Mouse (Mus musculus) liver, adult 2 months (tissue): ENCODE data around the gene 4930404N11Rik. TPM values are rescaled to one million over a fixed set of nuclear protein-coding genes. Genes with fewer than 3 reads are reported as not detected.

Experiments used
- DNase-seq: peaks from one replicate; pipeline ENCODE4 v3.0.0-alpha.2; 2011; ENCODE audit warnings: low read depth, low spot score; ENCODE audit errors: extremely low read depth
- H3K27ac ChIP-seq: fragments of 200-500 bp; replicated peaks from 2 replicates; pipeline ENCODE4 v1.5.1; 2012; ENCODE audit warnings: low read depth, mild to moderate bottlenecking, control low read depth, inconsistent platforms, low read length; ENCODE audit not compliant: insufficient read depth
- H3K27me3 ChIP-seq: fragments of 200-500 bp; 2 replicates; pipeline ENCODE4 v1.6.1; 2012; ENCODE audit warnings: mild to moderate bottlenecking, moderate library complexity, low read length, inconsistent platforms; ENCODE audit not compliant: control insufficient read depth, insufficient read depth
- H3K36me3 ChIP-seq: fragments of 200-500 bp; 2 replicates; pipeline ENCODE4 v1.6.1; 2012; ENCODE audit warnings: low read length, inconsistent platforms; ENCODE audit not compliant: control insufficient read depth, insufficient read depth
- H3K4me1 ChIP-seq: fragments of 200-500 bp; 2 replicates; pipeline ENCODE4 v1.6.1; 2011; ENCODE audit warnings: low read length; ENCODE audit not compliant: control insufficient read depth, insufficient read depth
- H3K4me3 ChIP-seq: fragments of 200-500 bp; 2 replicates; pipeline ENCODE4 v1.5.1; 2011; ENCODE audit warnings: low read depth, mild to moderate bottlenecking, control low read depth, low read length, moderate library complexity; ENCODE audit not compliant: insufficient read depth
- H3K79me2 ChIP-seq: fragments of 200-500 bp; 2 replicates; pipeline ENCODE4 v1.6.1; 2012; ENCODE audit warnings: inconsistent platforms, mild to moderate bottlenecking, low read length, moderate library complexity; ENCODE audit not compliant: control insufficient read depth, insufficient read depth
- H3K9ac ChIP-seq: fragments of 200-500 bp; 2 replicates; pipeline ENCODE4 v1.6.1; 2012; ENCODE audit warnings: low read depth, mild to moderate bottlenecking, control low read depth, inconsistent platforms, low read length
- CTCF ChIP-seq: fragments of 200-500 bp; IDR thresholded peaks from 2 replicates; pipeline ENCODE4 v1.5.1; 2011; ENCODE audit warnings: low read depth, low read length, control low read depth
- POLR2A ChIP-seq: fragments of 200-500 bp; IDR thresholded peaks from 2 replicates; pipeline ENCODE4 v1.6.1; 2011; ENCODE audit warnings: low read length, control low read depth; ENCODE audit not compliant: insufficient read depth; ENCODE audit errors: extremely low read depth
- WGBS: fragments of 180-500 bp; shearing (Covaris S2); methylation state at CpG from one replicate; pipeline ENCODE4 v1.1.7; 2018; 5-methylcytosine and 5-hydroxymethylcytosine counted together
- polyA plus RNA-seq: library from polyadenylated mRNA; depleted of rRNA; stranded (reverse); fragments of >200 nt; gene quantifications from 2 replicates; pipeline ENCODE4 v1.2.3, GENCODE M21; 2012
- total RNA-seq: library from RNA; depleted of rRNA; stranded (reverse); fragments of >200 nt; gene quantifications from 2 replicates; pipeline ENCODE4 v1.2.3, GENCODE M21; 2014

4930404N11Rik gene
- total and polyA plus RNA-seq, 2 experiments: 0.12 TPM; not detected in 1

GRCm38 (mm10) chr10:81388505-81389055 is 23.0 kb upstream of the 4930404N11Rik start, which contains the start of gene Gm48552:
Gene Gm48552, plus strand, starts transcription at chr10:81389005.
- Histone ChIP-seq H3K79me2 (peaks cover 13% of the 10 kb centered on the region), H3K4me1 (peaks cover 17% of the 10 kb centered on the region), H3K27me3 (no peaks in the 10 kb centered on the region), H3K9ac (no peak within 1 kb of the TSS), H3K4me3 (no peak within 1 kb of the TSS), H3K36me3 (0 out of 2 replicates have a peak, but pooled peaks cover 1% of the 10 kb centered on the region), H3K27ac (no peak within 1 kb of the TSS)
- DNase-seq: peak; percentile 58
- 32% methylated on average over 5 of the region's 5 CpGs for WGBS
- TF ChIP-seq POLR2A (no peak), CTCF (no peak)

GRCm38 (mm10) chr10:81387716-81388115 is 22.1 kb upstream of the 4930404N11Rik start:
- Histone ChIP-seq H3K9ac (no peak overlapping the region), H3K4me1 (peaks cover 14% of the 10 kb centered on the region), H3K36me3 (0 out of 2 replicates have a peak, but pooled peaks cover 1% of the 10 kb centered on the region), H3K27me3 (no peaks in the 10 kb centered on the region), H3K79me2 (peaks cover 13% of the 10 kb centered on the region), H3K4me3 (no peak overlapping the region), H3K27ac (no peak overlapping the region)
- 86% methylated on average over 20 of the region's 20 CpGs for WGBS
- TF ChIP-seq POLR2A: no peak
- TF ChIP-seq CTCF: no peak
- DNase-seq: no peak

GRCm38 (mm10) chr10:81385603-81386306 is 20.1 kb upstream of the 4930404N11Rik start:
- H3K4me1 ChIP-seq: peaks cover 14% of the 10 kb centered on the region
- no peak for DNase-seq

GRCm38 (mm10) chr10:81384605-81384982 is 19.0 kb upstream of the 4930404N11Rik start:
- DNase-seq: no peak
- under 1% methylated on average over 19 of the region's 19 CpGs for WGBS
- Histone ChIP-seq H3K36me3 (0 out of 2 replicates have a peak, but pooled peaks cover 1% of the 10 kb centered on the region), H3K4me1 (peaks cover 14% of the 10 kb centered on the region), H3K9ac (peak overlapping the region; percentile 89), H3K27ac (peak overlapping the region; percentile 70), H3K79me2 (peaks cover 13% of the 10 kb centered on the region), H3K4me3 (peak overlapping the region; percentile 88), H3K27me3 (no peaks in the 10 kb centered on the region)
- TF ChIP-seq CTCF (no peak), POLR2A (no peak)

More at GRCm38 (mm10) chr10:81385603-81386306, 20.1 kb upstream of the 4930404N11Rik start:
- WGBS: 52% methylated on average over 22 of the region's 22 CpGs
- Histone ChIP-seq H3K9ac (no peak overlapping the region), H3K4me3 (no peak overlapping the region), H3K79me2 (peaks cover 13% of the 10 kb centered on the region), H3K27me3 (no peaks in the 10 kb centered on the region), H3K27ac (no peak overlapping the region), H3K36me3 (0 out of 2 replicates have a peak, but pooled peaks cover 1% of the 10 kb centered on the region)
- no peak for TF ChIP-seq CTCF
- TF ChIP-seq POLR2A: no peak

GRCm38 (mm10) chr10:81383802-81384604 is 18.4 kb upstream of the 4930404N11Rik start, which contains the start of the genes Dohh and Gm48551:
Gene Dohh, plus strand, starts transcription at chr10:81384428.
Gene Gm48551, plus strand, starts transcription at chr10:81384466.
- H3K4me1 ChIP-seq: peaks cover 11% of the 10 kb centered on the region
- H3K79me2 ChIP-seq: peaks cover 13% of the 10 kb centered on the region
- peak within 1 kb of the TSS; percentile 70 for H3K27ac ChIP-seq
- peak within 1 kb of the TSS; percentile 88 for H3K4me3 ChIP-seq
- H3K27me3 ChIP-seq: no peaks in the 10 kb centered on the region
- 0 out of 2 replicates have a peak, but pooled peaks cover 1% of the 10 kb centered on the region for H3K36me3 ChIP-seq
- peak; percentile 97 for DNase-seq
- no peak for TF ChIP-seq CTCF
- TF ChIP-seq POLR2A: peak; percentile 84
- WGBS: 3% methylated on average over 52 of the region's 54 CpGs
- peak within 1 kb of the TSS; percentile 89 for H3K9ac ChIP-seq
